Mouse (Mus musculus): ENCODE measurements around the gene Cdr1. TPM values are rescaled to one million over a fixed set of nuclear protein-coding genes. Genes with fewer than 3 reads are reported as not detected.

Cdr1 gene
- not detected in 2 replicates for polyA plus RNA-seq (2015; fragmentation: Nextera tagmentation; extraction: Ambion mirVana)

- no peak within 1 kb of the TSS for H3K27ac ChIP-seq
- H3K4me1 ChIP-seq (replicated peaks): no peaks in the 10 kb centered on the region
- ATAC-seq: no peak
- H3K4me2 ChIP-seq (replicated peaks): no peak within 1 kb of the TSS
- H3K9me3 ChIP-seq: no peaks in the 10 kb centered on the region
- no peak within 1 kb of the TSS for H3K9ac ChIP-seq
- WGBS: 91% methylated on average over 6 of the region's 6 CpGs
- H3K36me3 ChIP-seq: no peaks in the 10 kb centered on the region
- H3K27me3 ChIP-seq (replicated peaks): no peaks in the 10 kb centered on the region
- H3K4me3 ChIP-seq (replicated peaks): no peak within 1 kb of the TSS
These were observed at the start of gene Cdr1 for GRCm38 (mm10) chrX:61185458-61185857. TSS of gene Cdr1 (minus strand) at chrX:61185558.

GRCm38 (mm10) chrX:61185869-61186268 is 511 bp upstream of the Cdr1 start:
- no peak for ATAC-seq
- WGBS: 92% methylated on average over 6 of the region's 6 CpGs
- Histone ChIP-seq H3K4me3 (replicated peaks) (no peak overlapping the region), H3K9ac (no peak overlapping the region), H3K9me3 (no peaks in the 10 kb centered on the region), H3K27ac (no peak overlapping the region), H3K27me3 (replicated peaks) (no peaks in the 10 kb centered on the region), H3K4me1 (replicated peaks) (no peaks in the 10 kb centered on the region), H3K36me3 (no peaks in the 10 kb centered on the region), H3K4me2 (replicated peaks) (no peak overlapping the region)

- Histone ChIP-seq H3K4me3 (replicated peaks) (no peak overlapping the region), H3K9me3 (no peaks in the 10 kb centered on the region), H3K9ac (no peak overlapping the region), H3K27ac (no peak overlapping the region), H3K27me3 (replicated peaks) (no peaks in the 10 kb centered on the region), H3K36me3 (no peaks in the 10 kb centered on the region), H3K4me2 (replicated peaks) (no peak overlapping the region), H3K4me1 (replicated peaks) (no peaks in the 10 kb centered on the region)
- 37% methylated on average over 2 of the region's 2 CpGs for WGBS
- no peak for ATAC-seq
These were observed 18.8 kb downstream of the Cdr1 start for GRCm38 (mm10) chrX:61166519-61166918.

- no peaks in the 10 kb centered on the region for H3K27me3 ChIP-seq (replicated peaks)
- no peaks in the 10 kb centered on the region for H3K36me3 ChIP-seq
- 62% methylated on average over 2 of the region's 2 CpGs for WGBS
- H3K9ac ChIP-seq: no peak overlapping the region
- H3K27ac ChIP-seq: no peak overlapping the region
- H3K4me2 ChIP-seq (replicated peaks): no peak overlapping the region
- no peaks in the 10 kb centered on the region for H3K9me3 ChIP-seq
- H3K4me3 ChIP-seq (replicated peaks): no peak overlapping the region
- no peaks in the 10 kb centered on the region for H3K4me1 ChIP-seq (replicated peaks)
- no peak for ATAC-seq
These were observed 24.1 kb downstream of the Cdr1 start for GRCm38 (mm10) chrX:61161249-61161648.

GRCm38 (mm10) chrX:61154657-61155256 is 30.6 kb downstream of the Cdr1 start:
- Histone ChIP-seq H3K9me3 (no peaks in the 10 kb centered on the region), H3K36me3 (no peaks in the 10 kb centered on the region), H3K4me2 (replicated peaks) (no peak overlapping the region), H3K4me1 (replicated peaks) (no peaks in the 10 kb centered on the region), H3K27me3 (replicated peaks) (no peaks in the 10 kb centered on the region), H3K4me3 (replicated peaks) (no peak overlapping the region), H3K9ac (no peak overlapping the region), H3K27ac (no peak overlapping the region)
- no peak for ATAC-seq
- 84% methylated on average over 1 of the region's 1 CpGs for WGBS

GRCm38 (mm10) chrX:61154246-61154645 is 31.1 kb downstream of the Cdr1 start:
- no peak overlapping the region for H3K4me3 ChIP-seq (replicated peaks)
- no peak overlapping the region for H3K27ac ChIP-seq
- no peaks in the 10 kb centered on the region for H3K4me1 ChIP-seq (replicated peaks)
- ATAC-seq: no peak
- H3K4me2 ChIP-seq (replicated peaks): no peak overlapping the region
- WGBS: 78% methylated on average over 3 of the region's 3 CpGs
- H3K9me3 ChIP-seq: no peaks in the 10 kb centered on the region
- no peaks in the 10 kb centered on the region for H3K27me3 ChIP-seq (replicated peaks)
- no peak overlapping the region for H3K9ac ChIP-seq
- H3K36me3 ChIP-seq: no peaks in the 10 kb centered on the region

GRCm38 (mm10) chrX:61146569-61146968 is 38.8 kb downstream of the Cdr1 start:
- H3K27me3 ChIP-seq (replicated peaks): no peaks in the 10 kb centered on the region
- WGBS: 30% methylated on average over 2 of the region's 2 CpGs
- no peak overlapping the region for H3K27ac ChIP-seq
- no peak overlapping the region for H3K4me2 ChIP-seq (replicated peaks)
- no peak overlapping the region for H3K9ac ChIP-seq
- H3K4me3 ChIP-seq (replicated peaks): no peak overlapping the region
- H3K9me3 ChIP-seq: no peaks in the 10 kb centered on the region
- no peak for ATAC-seq
- no peaks in the 10 kb centered on the region for H3K4me1 ChIP-seq (replicated peaks)
- H3K36me3 ChIP-seq: no peaks in the 10 kb centered on the region

GRCm38 (mm10) chrX:61145416-61145815 is 39.9 kb downstream of the Cdr1 start:
- no peak for ATAC-seq
- WGBS: 39% methylated on average over 2 of the region's 2 CpGs
- Histone ChIP-seq H3K27ac (no peak overlapping the region), H3K4me1 (replicated peaks) (no peaks in the 10 kb centered on the region), H3K9me3 (no peaks in the 10 kb centered on the region), H3K4me2 (replicated peaks) (no peak overlapping the region), H3K9ac (no peak overlapping the region), H3K4me3 (replicated peaks) (no peak overlapping the region), H3K36me3 (no peaks in the 10 kb centered on the region), H3K27me3 (replicated peaks) (no peaks in the 10 kb centered on the region)

- Histone ChIP-seq H3K27me3 (replicated peaks) (no peaks in the 10 kb centered on the region), H3K4me3 (replicated peaks) (no peak overlapping the region), H3K27ac (no peak overlapping the region), H3K4me2 (replicated peaks) (no peak overlapping the region), H3K36me3 (no peaks in the 10 kb centered on the region), H3K9me3 (no peaks in the 10 kb centered on the region), H3K4me1 (replicated peaks) (no peaks in the 10 kb centered on the region), H3K9ac (no peak overlapping the region)
- WGBS: 82% methylated on average over 4 of the region's 4 CpGs
- no peak for ATAC-seq
These were observed 50.8 kb downstream of the Cdr1 start for GRCm38 (mm10) chrX:61134592-61134991.

All from intestine, embryonic 15.5 days (tissue).